Mouse (Mus musculus) brain, embryonic 18.5 days (tissue): Measurements from ENCODE around the gene Olfr392.

Experiments
- DNase-seq: peaks from one replicate; pipeline ENCODE4 v3.0.0-alpha.2; 2012; ENCODE audit warnings: low read depth, low spot score

Gene Olfr392

DNA sequence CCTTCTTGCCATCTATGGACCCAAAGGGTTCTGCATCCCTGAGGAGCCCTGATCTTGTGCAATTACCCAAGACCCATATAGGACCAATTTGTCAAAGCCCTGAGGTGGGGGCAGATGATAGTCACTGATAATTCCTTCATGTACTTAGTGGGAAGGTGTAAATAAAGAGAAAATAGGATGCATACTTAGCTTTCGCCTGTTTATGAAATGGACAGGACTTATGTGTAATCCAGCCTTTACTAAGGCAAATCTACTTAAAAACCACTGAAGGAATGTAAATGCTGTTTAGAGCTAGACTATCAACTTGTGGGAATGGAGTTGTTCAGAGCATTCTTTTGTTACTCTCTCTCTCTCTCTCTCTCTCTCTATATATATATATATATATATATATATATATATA is at the start of gene Olfr392:
Gene Olfr392 (minus strand): TSS at position 101 of the 400 bp plus-strand sequence.
- no peak for DNase-seq

DNA sequence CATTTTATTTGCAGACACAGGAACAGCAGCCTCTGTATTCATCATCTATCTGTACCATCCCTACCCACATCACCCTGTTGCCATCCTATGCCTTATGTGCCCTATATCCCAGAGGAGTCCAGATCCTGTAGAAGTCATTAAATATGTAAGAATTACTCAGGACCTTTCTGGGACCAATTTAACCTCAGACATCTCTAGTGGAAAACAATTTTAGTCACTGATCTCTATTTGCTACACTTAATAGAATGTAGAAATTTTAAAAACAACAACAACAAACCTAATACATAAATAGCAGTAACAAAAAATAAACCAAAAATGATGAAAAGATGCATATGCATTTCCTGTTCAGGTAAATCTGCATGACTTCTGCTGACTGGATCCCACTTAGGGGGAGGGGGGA is 34.5 kb upstream of the Olfr392 start, which contains the start of gene Olfr393:
Gene Olfr393 (minus strand): TSS at position 101 of the 400 bp plus-strand sequence.
- no peak for DNase-seq

DNA sequence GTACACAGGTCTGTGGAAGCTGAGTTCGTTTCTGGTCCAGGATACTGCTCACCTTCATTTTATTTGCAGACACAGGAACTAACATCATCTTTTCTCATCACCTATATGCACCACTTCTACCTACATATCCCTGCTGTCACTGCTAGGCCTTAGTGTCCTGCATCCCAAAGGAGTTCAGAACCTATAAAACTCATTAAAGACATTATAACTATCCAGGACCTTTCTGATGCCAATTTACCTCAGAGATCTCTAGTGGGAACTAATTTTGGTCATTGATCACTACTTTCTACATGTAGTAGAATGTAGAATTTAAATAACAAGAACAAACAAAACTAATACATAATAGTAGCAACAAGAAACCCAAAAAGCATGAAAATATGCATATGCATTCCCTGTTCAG is 13.9 kb downstream of the Olfr392 start, which contains the start of gene Olfr391-ps:
Gene Olfr391-ps (minus strand): TSS at position 101 of the 400 bp plus-strand sequence.
- DNase-seq, result no peak

DNA sequence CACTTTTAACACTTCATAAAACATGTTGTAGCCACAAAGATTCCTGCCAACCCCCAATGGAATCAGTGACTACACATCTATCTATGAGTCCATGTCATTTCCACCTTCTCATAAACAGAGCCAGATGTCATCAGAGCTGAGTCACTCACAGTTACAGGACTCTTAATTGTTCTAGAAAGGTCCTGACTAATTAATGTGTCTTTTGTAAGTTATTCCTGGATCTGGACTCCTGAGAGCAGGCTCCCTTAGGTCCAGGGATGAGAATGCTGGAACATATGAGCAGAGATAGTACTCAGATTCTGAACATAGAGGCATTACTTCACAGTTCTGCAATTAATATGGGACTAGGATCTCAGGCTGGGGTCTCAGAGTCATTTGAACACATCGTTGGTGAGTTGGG is 34.2 kb downstream of the Olfr392 start, which contains the start of gene Olfr390:
Gene Olfr390 (plus strand): TSS at position 301 of the 400 bp plus-strand sequence.
- DNase-seq, result no peak

DNA sequence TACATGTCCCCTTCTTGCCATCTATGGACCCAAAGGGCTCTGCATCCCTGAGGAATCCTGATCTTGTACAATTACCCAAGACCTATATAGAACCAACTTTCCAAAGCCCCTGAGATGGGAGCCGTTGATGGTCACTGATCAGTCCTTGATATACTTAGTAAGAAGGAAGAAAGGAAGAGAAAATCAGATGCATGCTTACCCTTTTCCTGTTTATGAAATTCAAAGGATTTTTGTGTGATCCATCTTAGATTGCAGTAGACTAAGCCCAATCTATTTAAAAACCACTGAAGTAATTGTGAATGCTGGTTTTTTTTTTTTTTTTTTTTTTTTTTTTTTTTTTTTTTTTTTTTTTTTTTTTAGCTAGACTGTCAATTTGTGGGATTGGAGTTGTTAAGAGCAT is 36.2 kb downstream of the Olfr392 start, which contains the start of gene Olfr389:
Gene Olfr389 (minus strand): TSS at position 101 of the 400 bp plus-strand sequence.
- DNase-seq, result no peak
